In genomic region chr17:25464091-25464490, GRCm38 (mm10) we compare ENCODE assay signal across 25 mouse cellular contexts. TPM values are rescaled to one million over a fixed set of nuclear protein-coding genes. Genes with fewer than 3 reads are reported as not detected.
"Had no signal": no experiment of that assay in that cellular context is flagged by ENCODE, and none has a peak within 500 bp of the region (broad histone marks: within the 10 kb centered on the region; RNA-seq: fewer than 3 reads in every experiment).

No protein-coding gene starts in this region.

- H3K36me3 ChIP-seq: limb, embryonic 13.5 days; liver, embryonic 12.5 days; liver, embryonic 15.5 days; lung, embryonic 15.5 days; midbrain, embryonic 10.5 days; midbrain, embryonic 13.5 days had no signal

- H3K27me3 ChIP-seq: liver, embryonic 15.5 days; lung, embryonic 15.5 days had no signal

- DNase-seq: kidney, postnatal 14 days; kidney, postnatal 4 days; left cerebral cortex, postnatal 4 days; liver; lung, adult 18-20 months; lung, postnatal 10 days; lung, postnatal 36 days; right cerebral cortex, adult 18-20 months; right cerebral cortex, postnatal 14 days; right cerebral cortex, postnatal 4 days; thymus, adult 2 months; thymus, postnatal 14 days; thymus, postnatal 4 days had no signal

- H3K27ac ChIP-seq: limb, embryonic 13.5 days; liver, embryonic 12.5 days; liver, embryonic 15.5 days; lung, embryonic 15.5 days; midbrain, embryonic 10.5 days; midbrain, embryonic 13.5 days; stomach, postnatal 0 days had no signal

- H3K4me3 ChIP-seq: limb, embryonic 13.5 days; liver, embryonic 12.5 days; liver, embryonic 15.5 days; lung, embryonic 15.5 days; megakaryocyte, embryonic 14.5 days; midbrain, embryonic 10.5 days; midbrain, embryonic 13.5 days; myocyte had no signal

- H3K9ac ChIP-seq: limb, embryonic 13.5 days; liver, embryonic 12.5 days; liver, embryonic 15.5 days; lung, embryonic 15.5 days; midbrain, embryonic 13.5 days had no signal

- H3K4me2 ChIP-seq: limb, embryonic 13.5 days; liver, embryonic 12.5 days; liver, embryonic 15.5 days; lung, embryonic 15.5 days; midbrain, embryonic 13.5 days had no signal

- ATAC-seq: liver, embryonic 12.5 days; midbrain, embryonic 13.5 days; midbrain, embryonic 16.5 days had no signal

- H3K9me3 ChIP-seq: limb, embryonic 13.5 days; liver, embryonic 12.5 days; liver, embryonic 15.5 days; lung, embryonic 15.5 days; megakaryocyte, embryonic 14.5 days; midbrain, embryonic 10.5 days; midbrain, embryonic 13.5 days had no signal

RNA-seq across cellular contexts. Expression of gene Tekt4, which starts 9.7 kb away (rescaled TPM):
- total RNA-seq: monocyte, adult 5-6 weeks had no signal
- polyA plus RNA-seq: limb, embryonic 13.5 days; liver, embryonic 12.5 days; liver, embryonic 15.5 days; myocyte; stomach, embryonic 14.5 days had no signal

RNA-seq across cellular contexts. Expression of gene Sstr5, which starts 33.0 kb away (rescaled TPM):
- total RNA-seq: monocyte, adult 5-6 weeks had no signal
- polyA plus RNA-seq: liver, embryonic 12.5 days; liver, embryonic 15.5 days; midbrain, embryonic 10.5 days; myocyte; stomach, embryonic 14.5 days; thymus, adult 2 months had no signal
